Mouse (Mus musculus) neural tube, embryonic 12.5 days (tissue): ENCODE measurements around the gene Gria4. TPM values are rescaled to one million over a fixed set of nuclear protein-coding genes. Genes with fewer than 3 reads are reported as not detected.
A peak's percentile ranks its signal among the peaks of the same experiment; 100 is the strongest.

Experiments
- ATAC-seq: fragments of 200-750 bp; cut with Nextera tagmentation; 2 replicates; pipeline ENCODE4 v1.8.0; 2017; ENCODE audit warnings: low read depth, mild to moderate bottlenecking, moderate TSS enrichment, moderate library complexity; ENCODE audit not compliant: low FRiP score
- H3K27ac ChIP-seq: fragments of 300-500 bp; sonication (generic); 2 replicates; pipeline ENCODE4 v1.5.1; 2016
- H3K27me3 ChIP-seq: fragments of 300-500 bp; sonication (generic); replicated peaks from 2 replicates; pipeline ENCODE4 v1.6.1; 2016; ENCODE audit warnings: mild to moderate bottlenecking
- H3K36me3 ChIP-seq: fragments of 300-500 bp; sonication (generic); 2 replicates; pipeline ENCODE4 v1.6.1; 2016; ENCODE audit warnings: mild to moderate bottlenecking
- H3K4me1 ChIP-seq: fragments of 300-500 bp; sonication (generic); 2 replicates; pipeline ENCODE4 v1.6.1; 2016
- H3K4me2 ChIP-seq: fragments of 300-500 bp; sonication (generic); replicated peaks from 2 replicates; pipeline ENCODE4 v1.6.1; 2016; ENCODE audit warnings: mild to moderate bottlenecking
- H3K4me3 ChIP-seq: fragments of 300-500 bp; sonication (generic); 2 replicates; pipeline ENCODE4 v1.5.1; 2016
- H3K9ac ChIP-seq: fragments of 300-500 bp; sonication (generic); 2 replicates; pipeline ENCODE4 v1.6.1; 2016; ENCODE audit warnings: mild to moderate bottlenecking
- H3K9me3 ChIP-seq: fragments of 300-500 bp; sonication (generic); 2 replicates; pipeline ENCODE4 v1.6.1; 2016; ENCODE audit warnings: mild to moderate bottlenecking
- WGBS: fragments of 180-500 bp; shearing (Covaris S2); methylation state at CpG from one replicate; pipeline ENCODE4 v1.1.7; 2016; 5-methylcytosine and 5-hydroxymethylcytosine counted together
- polyA plus RNA-seq: library from polyadenylated mRNA; unstranded; fragments of >200 nt; fragmentation: Nextera tagmentation; extraction: Ambion mirVana; gene quantifications from 2 replicates; pipeline ENCODE4 v1.2.1, GENCODE M21; 2016

The Gria4 gene
- polyA plus RNA-seq, 1 experiment from 2014 or later: 13.0 TPM

DNA sequence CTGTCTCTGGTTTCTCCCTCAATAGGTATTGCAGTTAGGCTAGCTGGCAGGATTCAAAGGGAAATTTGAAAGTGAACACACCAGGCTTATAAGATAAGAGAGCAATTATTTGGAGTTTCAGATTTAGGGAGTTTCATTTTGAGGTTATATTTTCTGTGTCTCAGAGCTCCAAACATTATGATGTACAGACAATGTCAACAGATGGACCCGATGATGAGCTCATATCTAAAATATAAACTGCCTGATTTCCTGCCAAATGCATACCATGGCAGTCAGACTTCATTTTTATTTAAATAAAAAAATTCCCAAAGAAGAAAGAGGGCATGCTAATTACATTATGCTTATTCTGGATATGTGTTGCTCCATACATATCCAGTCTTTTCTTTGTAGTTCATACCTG lies 256.8 kb downstream of the Gria4 start:
- H3K36me3 ChIP-seq: no peaks in the 10 kb centered on the region
- H3K4me3 ChIP-seq: no peak overlapping the region
- no peak overlapping the region for H3K9ac ChIP-seq
- no peaks in the 10 kb centered on the region for H3K4me1 ChIP-seq
- ATAC-seq: no peak
- WGBS: 88% methylated on average over 1 of the region's 1 CpGs
- H3K4me2 ChIP-seq: no peak overlapping the region
- no peak overlapping the region for H3K27ac ChIP-seq
- no peaks in the 10 kb centered on the region for H3K9me3 ChIP-seq
- no peaks in the 10 kb centered on the region for H3K27me3 ChIP-seq

DNA sequence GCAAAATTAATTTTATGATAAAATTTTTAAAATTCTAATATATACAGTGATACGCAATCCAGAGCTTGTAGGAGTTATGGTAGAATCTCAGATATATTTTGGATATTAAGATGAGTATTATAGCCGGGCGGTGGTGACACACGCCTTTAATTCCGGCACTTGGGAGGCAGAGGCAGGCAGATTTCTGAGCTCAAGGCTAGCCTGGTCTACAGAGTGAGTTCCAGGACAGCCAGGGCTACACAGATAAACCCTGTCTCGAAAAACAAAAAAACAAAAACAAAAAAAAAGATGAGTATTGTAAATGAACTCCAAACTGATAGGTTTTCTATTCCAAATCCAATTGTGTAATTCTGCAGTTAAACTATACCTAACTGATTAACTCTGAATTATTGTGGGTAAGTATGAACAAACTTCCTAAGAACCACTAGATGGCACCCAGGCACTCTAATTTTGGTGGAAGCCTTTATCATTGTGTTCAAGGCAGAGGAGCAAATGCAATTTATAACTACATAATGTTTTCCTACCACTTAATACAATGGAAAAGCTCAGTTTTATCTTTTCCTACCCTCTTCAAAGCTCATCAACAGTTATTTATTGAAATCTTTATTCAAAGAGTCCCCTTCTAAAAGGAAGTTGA lies 259.4 kb downstream of the Gria4 start:
- Histone ChIP-seq H3K27me3 (no peaks in the 10 kb centered on the region), H3K4me3 (no peak overlapping the region), H3K9me3 (no peaks in the 10 kb centered on the region), H3K36me3 (no peaks in the 10 kb centered on the region), H3K4me1 (no peaks in the 10 kb centered on the region), H3K4me2 (no peak overlapping the region), H3K9ac (no peak overlapping the region), H3K27ac (no peak overlapping the region)
- WGBS: 91% methylated on average over 6 of the region's 6 CpGs
- peak; percentile 29; the same call in 1 of the 2 replicates for ATAC-seq

DNA sequence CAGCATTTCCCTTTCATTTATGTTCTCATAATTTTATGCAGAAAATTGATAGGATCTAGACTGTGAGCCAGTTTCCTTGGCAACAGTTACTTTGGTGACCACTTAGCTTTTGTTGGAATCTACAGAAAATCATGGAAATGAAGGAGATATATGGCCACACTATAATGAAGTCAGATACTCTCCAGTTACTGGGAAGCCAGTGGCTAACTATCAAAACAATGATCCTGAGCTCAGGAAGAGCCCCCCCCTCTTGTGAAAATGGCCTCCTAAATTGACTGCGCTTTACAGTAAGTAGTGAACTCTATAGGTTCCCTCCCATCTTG lies 281.5 kb downstream of the Gria4 start:
- Histone ChIP-seq H3K4me1 (no peaks in the 10 kb centered on the region), H3K27ac (no peak overlapping the region), H3K9ac (no peak overlapping the region), H3K36me3 (no peaks in the 10 kb centered on the region), H3K4me3 (no peak overlapping the region), H3K9me3 (no peaks in the 10 kb centered on the region), H3K4me2 (no peak overlapping the region), H3K27me3 (no peaks in the 10 kb centered on the region)
- ATAC-seq: peak; percentile 81
- 80% methylated on average over 1 of the region's 1 CpGs for WGBS

DNA sequence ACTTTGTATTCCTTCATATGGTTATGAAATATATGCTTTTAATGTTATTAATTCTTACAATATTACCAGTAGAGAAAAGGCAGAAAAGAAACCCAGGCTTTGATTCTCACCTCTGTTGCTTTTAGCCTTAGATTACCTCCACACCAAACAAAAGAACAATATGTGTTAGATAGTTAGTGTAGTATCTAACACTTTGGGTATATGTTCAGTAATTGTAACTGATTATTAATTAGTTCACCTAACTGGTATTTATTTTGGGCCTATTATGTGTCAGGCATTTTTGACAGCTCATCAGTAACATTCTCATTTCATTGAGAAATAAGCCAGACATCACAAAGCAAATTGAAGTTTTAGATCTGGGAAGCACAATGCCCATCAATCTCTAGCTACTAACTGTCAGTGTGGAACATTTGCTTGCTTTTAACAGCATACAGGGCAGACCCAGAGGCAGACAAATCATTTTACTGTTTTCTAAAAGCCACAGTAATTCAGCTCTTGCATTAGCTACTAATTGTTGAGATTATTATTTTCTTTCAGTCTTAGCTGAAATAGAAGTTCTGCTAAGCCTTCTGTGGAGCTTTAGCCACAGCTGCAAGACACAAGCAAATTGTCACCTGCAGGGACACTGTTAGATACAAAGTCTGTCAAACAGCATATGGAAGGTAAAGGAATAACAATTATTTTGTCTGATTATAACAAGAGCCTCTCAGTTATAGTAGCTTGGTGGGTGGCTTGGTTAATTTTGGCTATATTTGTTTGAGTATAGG lies 282.1 kb downstream of the Gria4 start:
- Histone ChIP-seq H3K9ac (no peak overlapping the region), H3K4me3 (no peak overlapping the region), H3K36me3 (no peaks in the 10 kb centered on the region), H3K27ac (no peak overlapping the region), H3K9me3 (no peaks in the 10 kb centered on the region), H3K4me2 (no peak overlapping the region), H3K27me3 (no peaks in the 10 kb centered on the region), H3K4me1 (no peaks in the 10 kb centered on the region)
- peak; percentile 80 for ATAC-seq

DNA sequence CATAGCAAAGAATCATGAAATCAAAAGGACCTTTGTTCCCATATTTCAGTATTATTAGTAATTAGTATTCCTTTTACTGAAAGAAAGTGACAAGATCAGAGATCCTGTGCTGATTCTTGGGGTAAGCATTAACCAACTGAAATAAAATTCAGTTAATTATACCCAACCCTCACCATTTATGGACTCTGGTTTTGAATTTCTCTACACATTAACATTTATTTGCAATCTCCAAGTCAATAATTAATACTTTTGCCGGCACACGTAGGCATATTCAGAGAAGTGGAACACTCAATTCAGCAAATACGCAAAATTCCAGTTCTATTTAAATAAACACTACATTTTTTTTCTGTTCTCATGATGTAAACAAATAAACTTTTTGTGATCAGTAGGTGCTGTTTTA lies 289.9 kb downstream of the Gria4 start:
- Histone ChIP-seq H3K27ac (no peak overlapping the region), H3K9me3 (no peaks in the 10 kb centered on the region), H3K4me3 (no peak overlapping the region), H3K27me3 (no peaks in the 10 kb centered on the region), H3K9ac (no peak overlapping the region), H3K4me2 (no peak overlapping the region), H3K4me1 (no peaks in the 10 kb centered on the region), H3K36me3 (no peaks in the 10 kb centered on the region)
- no peak for ATAC-seq
- 88% methylated on average over 3 of the region's 3 CpGs for WGBS

DNA sequence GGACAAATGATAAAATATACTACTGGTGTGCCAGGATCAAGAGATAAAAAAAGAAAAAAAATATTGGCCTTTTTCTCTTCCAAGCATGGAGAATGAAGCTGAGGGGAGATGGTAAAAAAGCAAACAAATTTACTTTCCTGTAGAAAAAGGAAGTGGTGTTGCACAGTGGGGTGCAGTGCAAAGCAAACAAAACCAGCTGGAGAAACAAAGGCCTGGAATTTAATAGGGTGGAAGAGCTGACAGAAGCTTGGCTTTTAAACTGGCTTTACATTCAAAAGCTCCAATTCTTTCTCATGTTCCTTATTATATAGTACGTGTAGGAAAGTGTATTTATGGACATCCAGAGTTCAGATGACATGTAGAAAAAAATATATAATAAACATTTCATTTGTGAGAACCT lies 290.9 kb downstream of the Gria4 start:
- Histone ChIP-seq H3K4me3 (no peak overlapping the region), H3K9me3 (no peaks in the 10 kb centered on the region), H3K27me3 (no peaks in the 10 kb centered on the region), H3K4me1 (no peaks in the 10 kb centered on the region), H3K9ac (no peak overlapping the region), H3K4me2 (no peak overlapping the region), H3K36me3 (no peaks in the 10 kb centered on the region), H3K27ac (no peak overlapping the region)
- ATAC-seq: peak; percentile 41; the same call in 1 of the 2 replicates
- WGBS: 12% methylated on average over 1 of the region's 1 CpGs

DNA sequence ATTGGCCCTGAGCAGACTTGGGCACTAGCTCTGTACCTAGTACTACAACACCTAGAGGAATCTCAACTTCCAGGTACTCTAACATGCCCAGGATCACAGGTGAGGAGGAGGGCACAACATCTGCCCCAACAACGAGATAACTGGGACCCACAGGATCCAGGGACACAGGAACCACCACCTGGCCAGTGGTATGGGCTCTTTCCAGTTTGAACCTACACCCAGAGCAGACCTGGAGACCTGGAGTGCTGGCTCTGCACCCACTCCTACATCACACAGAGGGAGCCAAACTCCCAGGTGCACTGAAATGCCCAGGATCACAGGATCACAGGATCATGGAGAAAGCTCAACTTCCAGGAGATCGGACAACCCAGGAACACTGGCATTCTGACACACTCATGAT lies 309.6 kb downstream of the Gria4 start:
- no peak for ATAC-seq
- Histone ChIP-seq H3K4me2 (no peak overlapping the region), H3K9ac (no peak overlapping the region), H3K27ac (no peak overlapping the region), H3K4me3 (no peak overlapping the region), H3K36me3 (no peaks in the 10 kb centered on the region), H3K4me1 (no peaks in the 10 kb centered on the region), H3K27me3 (no peaks in the 10 kb centered on the region), H3K9me3 (no peaks in the 10 kb centered on the region)
- WGBS: 85% methylated on average over 2 of the region's 2 CpGs

DNA sequence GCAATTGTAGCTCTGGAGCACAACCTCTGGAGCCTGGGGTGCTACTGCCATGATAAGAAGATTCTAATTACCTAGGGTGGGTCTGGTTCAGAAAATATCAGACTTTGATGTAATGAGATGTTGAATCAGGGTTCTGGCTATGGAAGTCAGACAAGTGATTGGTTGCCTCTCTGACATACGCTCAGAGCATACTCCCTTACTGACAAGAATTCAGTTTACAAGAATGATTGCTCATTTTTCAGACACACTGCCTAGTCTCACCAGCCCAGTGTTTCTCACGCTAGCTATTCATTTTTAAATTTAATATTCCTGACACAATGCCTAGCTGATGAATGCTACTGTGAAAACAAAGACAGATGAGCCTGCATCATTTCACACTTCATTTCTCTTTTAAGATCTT lies 311.5 kb downstream of the Gria4 start:
- no peak overlapping the region for H3K4me3 ChIP-seq
- no peaks in the 10 kb centered on the region for H3K27me3 ChIP-seq
- no peak for ATAC-seq
- no peaks in the 10 kb centered on the region for H3K4me1 ChIP-seq
- H3K9ac ChIP-seq: no peak overlapping the region
- no peaks in the 10 kb centered on the region for H3K36me3 ChIP-seq
- no peak overlapping the region for H3K4me2 ChIP-seq
- WGBS: 67% methylated on average over 2 of the region's 2 CpGs
- H3K9me3 ChIP-seq: no peaks in the 10 kb centered on the region
- no peak overlapping the region for H3K27ac ChIP-seq

DNA sequence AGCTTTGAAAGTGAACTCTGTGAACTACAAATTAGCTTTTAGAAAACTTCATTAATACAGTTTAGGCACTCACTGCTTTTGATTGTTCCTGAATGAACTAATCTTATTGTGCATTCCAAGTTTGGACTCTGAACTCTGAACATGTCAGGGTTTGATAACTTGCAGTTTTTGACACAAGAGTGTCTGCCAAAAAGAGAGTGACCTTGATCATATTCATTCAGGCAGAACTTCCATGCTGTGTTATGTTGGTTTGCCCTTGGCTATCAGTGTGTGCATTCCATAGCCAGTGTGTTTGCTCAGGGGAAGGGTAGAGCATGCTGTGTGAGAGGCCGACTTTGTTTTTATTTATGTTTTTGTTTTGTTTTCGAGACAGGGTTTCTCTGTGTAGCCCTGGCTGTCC lies 325.2 kb downstream of the Gria4 start:
- Histone ChIP-seq H3K4me1 (no peaks in the 10 kb centered on the region), H3K36me3 (no peaks in the 10 kb centered on the region), H3K9ac (no peak overlapping the region), H3K27ac (no peak overlapping the region), H3K9me3 (no peaks in the 10 kb centered on the region), H3K27me3 (no peaks in the 10 kb centered on the region), H3K4me2 (no peak overlapping the region), H3K4me3 (no peak overlapping the region)
- WGBS: 66% methylated on average over 2 of the region's 2 CpGs
- no peak for ATAC-seq

DNA sequence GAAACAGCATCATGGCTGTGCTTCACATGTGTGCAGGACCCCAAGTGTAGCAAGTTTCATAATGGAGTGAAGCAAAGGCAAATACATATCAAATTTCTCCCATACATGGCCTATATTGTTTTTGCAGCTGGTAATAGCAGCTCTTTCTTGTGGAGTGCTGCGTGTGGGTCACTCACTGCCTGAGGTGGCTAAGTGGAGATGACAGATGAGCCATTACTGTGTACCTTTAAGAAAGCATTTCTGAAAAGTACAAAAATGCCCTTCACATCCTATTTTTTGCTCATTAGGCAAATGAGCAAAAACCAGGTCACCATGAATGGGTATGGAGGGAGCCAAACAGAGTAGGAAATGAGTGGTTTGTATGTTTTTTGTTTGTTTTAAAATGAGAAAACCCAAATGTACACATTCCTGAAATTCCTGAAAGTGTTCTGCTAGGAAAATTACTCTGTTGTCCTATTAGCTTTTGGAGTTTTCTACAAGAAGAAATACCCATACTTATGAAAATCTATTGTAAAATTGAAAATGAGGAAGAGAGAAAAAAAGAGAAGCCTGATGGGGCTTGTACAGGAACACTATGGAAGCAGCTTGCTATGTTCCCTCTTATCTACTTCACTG lies 336.5 kb downstream of the Gria4 start:
- WGBS: 51% methylated on average over 1 of the region's 1 CpGs

DNA sequence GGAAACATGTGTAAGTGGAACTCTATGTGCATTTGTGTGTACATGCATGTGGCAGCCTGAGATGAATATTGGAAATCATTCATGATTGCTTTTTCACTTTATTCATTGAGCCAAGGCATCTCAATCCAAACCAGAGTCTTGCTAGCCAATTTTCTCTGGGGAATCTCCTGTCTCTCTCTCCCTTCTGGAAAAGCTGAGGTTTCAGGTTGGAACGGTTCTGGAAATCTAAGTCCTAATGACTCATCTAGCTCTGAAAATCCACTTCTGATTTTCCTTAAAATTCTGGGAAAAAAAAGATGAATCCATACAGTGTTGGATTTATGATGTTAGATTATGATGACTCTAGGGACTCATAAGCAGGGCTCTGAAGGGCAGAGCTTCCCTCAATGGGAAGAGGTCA lies 337.8 kb downstream of the Gria4 start:
- H3K27ac ChIP-seq: no peak overlapping the region
- no peaks in the 10 kb centered on the region for H3K4me1 ChIP-seq
- H3K9ac ChIP-seq: no peak overlapping the region
- no peaks in the 10 kb centered on the region for H3K27me3 ChIP-seq
- no peak overlapping the region for H3K4me2 ChIP-seq
- H3K36me3 ChIP-seq: no peaks in the 10 kb centered on the region
- WGBS: 90% methylated on average over 1 of the region's 1 CpGs
- H3K9me3 ChIP-seq: no peaks in the 10 kb centered on the region
- no peak overlapping the region for H3K4me3 ChIP-seq
- ATAC-seq: no peak

More for the DNA sequence above, 336.5 kb downstream of the Gria4 start:
- Histone ChIP-seq H3K9me3 (no peaks in the 10 kb centered on the region), H3K27ac (no peak overlapping the region), H3K4me3 (no peak overlapping the region), H3K27me3 (no peaks in the 10 kb centered on the region), H3K36me3 (no peaks in the 10 kb centered on the region), H3K4me1 (no peaks in the 10 kb centered on the region), H3K9ac (no peak overlapping the region), H3K4me2 (no peak overlapping the region)
- no peak for ATAC-seq

DNA sequence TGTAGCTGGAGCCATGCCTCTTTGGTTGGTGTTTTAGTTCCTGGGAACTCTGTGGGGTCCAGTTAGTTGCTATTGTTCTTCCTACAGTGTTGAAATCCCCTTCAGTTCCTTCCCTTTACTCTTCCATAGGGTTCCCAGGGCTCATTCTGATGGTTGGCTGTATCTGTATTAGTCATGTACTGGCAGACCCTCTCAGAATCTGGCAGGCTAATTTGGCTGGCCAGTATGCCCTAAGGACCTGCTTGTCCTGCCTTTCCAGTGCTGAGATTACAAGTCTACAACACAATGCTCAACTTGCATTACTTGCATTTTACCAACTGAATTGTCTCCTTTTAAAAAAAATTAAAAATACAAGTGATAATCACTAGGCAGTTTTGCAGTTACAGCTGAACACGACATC lies 338.4 kb downstream of the Gria4 start:
- Histone ChIP-seq H3K9me3 (no peaks in the 10 kb centered on the region), H3K4me2 (no peak overlapping the region), H3K4me3 (no peak overlapping the region), H3K27me3 (no peaks in the 10 kb centered on the region), H3K36me3 (no peaks in the 10 kb centered on the region), H3K9ac (no peak overlapping the region), H3K4me1 (no peaks in the 10 kb centered on the region), H3K27ac (no peak overlapping the region)
- no peak for ATAC-seq
- WGBS: 92% methylated on average over 1 of the region's 1 CpGs

DNA sequence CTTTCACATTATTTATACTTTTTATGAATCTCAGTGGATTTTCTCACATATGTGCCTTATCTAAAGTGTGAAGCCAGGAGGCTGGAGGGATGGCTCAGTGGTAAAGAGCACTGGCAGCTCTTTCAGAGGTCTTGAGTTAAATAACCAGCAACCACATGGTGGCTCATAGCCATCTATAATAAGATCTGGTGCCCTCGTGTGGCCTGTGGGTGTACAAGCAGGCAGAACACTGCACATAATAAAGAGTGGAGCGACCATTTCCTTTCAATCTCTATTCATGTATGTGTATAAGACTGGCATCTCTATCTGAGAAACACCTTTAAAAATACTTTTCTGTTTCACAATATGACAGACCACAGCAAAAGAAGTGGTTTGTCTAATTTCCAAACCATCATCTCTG lies 353.1 kb downstream of the Gria4 start:
- peak; percentile 61; the same call in 1 of the 2 replicates for ATAC-seq
- Histone ChIP-seq H3K9me3 (no peaks in the 10 kb centered on the region), H3K4me3 (no peak overlapping the region), H3K9ac (no peak overlapping the region), H3K36me3 (no peaks in the 10 kb centered on the region), H3K4me2 (no peak overlapping the region), H3K27ac (no peak overlapping the region), H3K4me1 (no peaks in the 10 kb centered on the region), H3K27me3 (no peaks in the 10 kb centered on the region)
- WGBS: 22% methylated on average over 2 of the region's 2 CpGs
